30 mouse cellular contexts compared by ENCODE assay signal in the genomic region with DNA sequence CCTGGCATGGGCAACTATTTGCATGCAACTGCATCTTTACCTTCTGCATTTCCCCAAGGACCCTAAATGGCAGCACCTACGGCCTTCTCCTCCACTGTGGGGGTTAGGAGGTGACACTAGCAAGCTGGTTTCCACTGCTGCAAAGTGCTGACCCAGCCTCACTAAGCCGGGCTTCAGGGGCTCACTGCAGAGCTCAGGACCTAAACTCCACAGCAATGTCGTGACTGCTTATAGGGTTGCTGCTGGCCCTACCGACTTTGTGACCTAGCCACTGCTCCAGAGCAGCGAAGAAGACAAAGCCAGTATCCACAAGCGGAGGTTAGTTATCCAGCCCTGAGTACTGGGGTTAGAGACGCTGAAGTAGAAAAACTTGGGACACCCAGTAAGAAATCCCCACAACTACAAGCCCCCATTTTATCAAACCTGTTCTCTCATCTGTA. TPM values are rescaled to one million over a fixed set of nuclear protein-coding genes. Genes with fewer than 3 reads are reported as not detected.
DNase-seq lines count a peak whose midpoint lies in the region; ATAC-seq and TF ChIP-seq lines count a peak whose summit lies in the region.
"Had no signal": no experiment of that assay in that cellular context is flagged by ENCODE, and none has a peak within 500 bp of the region (broad histone marks: within the 10 kb centered on the region; RNA-seq: fewer than 3 reads in every experiment).

No protein-coding gene starts in this region.

- no peaks in the 10 kb centered on the region for H3K36me3 ChIP-seq in forebrain, embryonic 10.5 days (replicated peaks)
- no peaks in the 10 kb centered on the region for H3K36me3 ChIP-seq in forebrain, postnatal 0 days (ENCODE audit: insufficient read depth)
- peaks cover 59% of the 10 kb centered on the region for H3K36me3 ChIP-seq in heart, embryonic 13.5 days
- H3K36me3 ChIP-seq in stomach, embryonic 14.5 days (ENCODE audit: control insufficient read depth, insufficient read depth, low read length): no peaks in the 10 kb centered on the region
- no peaks in the 10 kb centered on the region for H3K36me3 ChIP-seq in stomach, postnatal 0 days (ENCODE audit: control insufficient read depth, insufficient read depth, low read length)
- H3K36me3 ChIP-seq: embryonic facial prominence, embryonic 12.5 days; hindbrain, embryonic 15.5 days; intestine, embryonic 15.5 days; kidney, embryonic 15.5 days had no signal

- no peak overlapping the region for H3K27ac ChIP-seq in forebrain, embryonic 10.5 days
- H3K27ac ChIP-seq in forebrain, postnatal 0 days (ENCODE audit: low read depth, low read length): no peak overlapping the region
- peak overlapping the region; percentile 94 for H3K27ac ChIP-seq in heart, embryonic 13.5 days (replicated peaks)
- no peak overlapping the region for H3K27ac ChIP-seq in stomach, embryonic 14.5 days (ENCODE audit: low read length)
- H3K27ac ChIP-seq in stomach, postnatal 0 days (replicated peaks): no peak overlapping the region
- H3K27ac ChIP-seq: embryonic facial prominence, embryonic 12.5 days; gastrocnemius, adult 2 months; hindbrain, embryonic 15.5 days; intestine, embryonic 15.5 days; kidney, embryonic 15.5 days; left cerebral cortex, adult 2 months had no signal

- peak; percentile 25 for DNase-seq in forebrain, embryonic 10.5 days (ENCODE audit: extremely low spot score, low spot score)
- DNase-seq in forebrain, postnatal 0 days: no peak
- DNase-seq in heart, postnatal 25 days (ENCODE audit: low spot score): no peak
- no peak for DNase-seq in stomach, postnatal 0 days (ENCODE audit: low spot score)
- DNase-seq in T-cell, adult 2 months (ENCODE audit: low spot score): no peak
- DNase-seq in adrenal gland, postnatal 4 days (ENCODE audit: low spot score in 2 of 2): no peak
- DNase-seq: adrenal gland, postnatal 36 days; cerebellum, adult 18-20 months; cerebellum, postnatal 36 days; gastrocnemius, adult 2 months; kidney, postnatal 4 days; layer of hippocampus, adult 9-11 months; left cerebral cortex, postnatal 4 days; lung, adult 18-20 months; lung, postnatal 14 days; thymus, adult 18-20 months; thymus, postnatal 4 days had no signal

- no peak overlapping the region for H3K4me3 ChIP-seq in forebrain, embryonic 10.5 days
- H3K4me3 ChIP-seq in forebrain, postnatal 0 days (ENCODE audit: low read depth, low read length): no peak overlapping the region
- peak overlapping the region; percentile 80 for H3K4me3 ChIP-seq in heart, embryonic 13.5 days
- peak overlapping the region; percentile 28 for H3K4me3 ChIP-seq in stomach, embryonic 14.5 days (ENCODE audit: low read depth, low read length)
- no peak overlapping the region for H3K4me3 ChIP-seq in stomach, postnatal 0 days (ENCODE audit: low read depth, low read length)
- H3K4me3 ChIP-seq: embryonic facial prominence, embryonic 12.5 days; gastrocnemius, adult 2 months; hindbrain, embryonic 15.5 days; intestine, embryonic 15.5 days; kidney, embryonic 15.5 days; left cerebral cortex, adult 2 months had no signal

- H3K27me3 ChIP-seq in forebrain, embryonic 10.5 days (ENCODE audit: poor library complexity, severe bottlenecking): peaks cover 100% of the 10 kb centered on the region
- peaks cover 88% of the 10 kb centered on the region for H3K27me3 ChIP-seq in forebrain, postnatal 0 days (ENCODE audit: insufficient read depth, low read length)
- peaks cover 89% of the 10 kb centered on the region for H3K27me3 ChIP-seq in heart, embryonic 13.5 days (replicated peaks)
- peaks cover 61% of the 10 kb centered on the region for H3K27me3 ChIP-seq in stomach, embryonic 14.5 days (ENCODE audit: control insufficient read depth, insufficient read depth, low read length)
- peaks cover 29% of the 10 kb centered on the region for H3K27me3 ChIP-seq in stomach, postnatal 0 days (ENCODE audit: control insufficient read depth, insufficient read depth, low read length)

- 2% methylated on average over 7 of the region's 7 CpGs for WGBS in forebrain, embryonic 10.5 days
- WGBS in forebrain, postnatal 0 days: 3% methylated on average over 7 of the region's 7 CpGs
- WGBS in heart, embryonic 13.5 days: 16% methylated on average over 7 of the region's 7 CpGs
- 3% methylated on average over 7 of the region's 7 CpGs for WGBS in stomach, embryonic 14.5 days
- 7% methylated on average over 7 of the region's 7 CpGs for WGBS in stomach, postnatal 0 days

- no peak for ATAC-seq in forebrain, postnatal 0 days
- ATAC-seq in heart, embryonic 13.5 days (ENCODE audit: extremely low read depth, insufficient number of reproducible peaks, low FRiP score, low TSS enrichment): no peak
- ATAC-seq in stomach, embryonic 14.5 days (ENCODE audit: insufficient number of reproducible peaks, insufficient read depth, low FRiP score, low read depth): no peak
- no peak for ATAC-seq in stomach, postnatal 0 days (ENCODE audit: low FRiP score, low TSS enrichment)
- ATAC-seq: intestine, embryonic 15.5 days; midbrain, embryonic 16.5 days had no signal

- H3K4me2 ChIP-seq in forebrain, postnatal 0 days (ENCODE audit: low read depth): no peak overlapping the region
- H3K4me2 ChIP-seq in heart, embryonic 13.5 days: peak overlapping the region; percentile 83
- H3K4me2 ChIP-seq in stomach, embryonic 14.5 days (replicated peaks; ENCODE audit: low read depth, low read length): no peak overlapping the region; the same call in 1 of the 2 replicates
- no peak overlapping the region for H3K4me2 ChIP-seq in stomach, postnatal 0 days (replicated peaks; ENCODE audit: low read depth)
- H3K4me2 ChIP-seq: embryonic facial prominence, embryonic 12.5 days; hindbrain, embryonic 15.5 days; kidney, embryonic 15.5 days; liver, embryonic 11.5 days had no signal

- H3K9me3 ChIP-seq in forebrain, embryonic 10.5 days: no peaks in the 10 kb centered on the region
- no peaks in the 10 kb centered on the region for H3K9me3 ChIP-seq in forebrain, postnatal 0 days (ENCODE audit: low read length)
- no peaks in the 10 kb centered on the region for H3K9me3 ChIP-seq in heart, embryonic 13.5 days
- H3K9me3 ChIP-seq in stomach, embryonic 14.5 days (ENCODE audit: control insufficient read depth, low read depth, low read length): no peaks in the 10 kb centered on the region
- no peaks in the 10 kb centered on the region for H3K9me3 ChIP-seq in stomach, postnatal 0 days (ENCODE audit: control insufficient read depth, low read length)
- H3K9me3 ChIP-seq: embryonic facial prominence, embryonic 12.5 days; hindbrain, embryonic 15.5 days; intestine, embryonic 15.5 days; kidney, embryonic 15.5 days had no signal

- intact Hi-C loops in heart, postnatal 25 days (cut with DNase I): no loop called here

- TF ChIP-seq EP300 in stomach, postnatal 0 days (optimal IDR thresholded peaks at IDR 0.05): no peak

- no peak overlapping the region for H3K9ac ChIP-seq in forebrain, postnatal 0 days
- peak overlapping the region; percentile 100 for H3K9ac ChIP-seq in heart, embryonic 13.5 days
- H3K9ac ChIP-seq in stomach, embryonic 14.5 days (replicated peaks; ENCODE audit: low read depth, low read length): no peak overlapping the region
- no peak overlapping the region for H3K9ac ChIP-seq in stomach, postnatal 0 days (ENCODE audit: low read length)
- H3K9ac ChIP-seq: embryonic facial prominence, embryonic 12.5 days; hindbrain, embryonic 15.5 days; intestine, embryonic 15.5 days; kidney, embryonic 15.5 days had no signal

- TF ChIP-seq CTCF in forebrain, postnatal 0 days (IDR thresholded peaks at IDR 0.05; ENCODE audit: low read depth): no peak
- TF ChIP-seq CTCF in stomach, postnatal 0 days (IDR thresholded peaks at IDR 0.05; ENCODE audit: low read depth): no peak

- H3K4me1 ChIP-seq in forebrain, embryonic 10.5 days: peaks cover 22% of the 10 kb centered on the region
- H3K4me1 ChIP-seq in forebrain, postnatal 0 days (ENCODE audit: insufficient read depth): no peaks in the 10 kb centered on the region
- H3K4me1 ChIP-seq in heart, embryonic 13.5 days: peaks cover 21% of the 10 kb centered on the region
- H3K4me1 ChIP-seq in stomach, embryonic 14.5 days (ENCODE audit: control insufficient read depth, insufficient read depth, low read length): no peaks in the 10 kb centered on the region
- no peaks in the 10 kb centered on the region for H3K4me1 ChIP-seq in stomach, postnatal 0 days (replicated peaks; ENCODE audit: control insufficient read depth, insufficient read depth)

RNA-seq across cellular contexts. Expression of gene Nkx2-5, which starts 7.2 kb away (rescaled TPM):
- polyA plus RNA-seq in forebrain, embryonic 10.5 days (2016; fragmentation: Nextera tagmentation; extraction: Ambion mirVana): not detected in 2 replicates
- total RNA-seq in forebrain, postnatal 0 days (2014; rRNA removed): 0.14 TPM in 1 of 2 replicates, not detected in the other
- polyA plus RNA-seq in forebrain, postnatal 0 days (2015; fragmentation: Nextera tagmentation; extraction: Ambion mirVana): not detected in 2 replicates
- 136 and 142 TPM in 2 replicates for polyA plus RNA-seq in heart, embryonic 13.5 days (2015; fragmentation: Nextera tagmentation; extraction: Ambion mirVana)
- total RNA-seq in heart, postnatal 25 days (2021): 10 to 100 TPM; 79.5 to 91.8 TPM
- polyA plus RNA-seq in stomach, embryonic 14.5 days (2014; fragmentation: Nextera tagmentation; extraction: Ambion mirVana): 6.4 and 8.1 TPM in 2 replicates
- polyA plus RNA-seq in stomach, postnatal 0 days (2015; fragmentation: Nextera tagmentation; extraction: Ambion mirVana): 0.17 and 0.91 TPM in 2 replicates
- not detected for total RNA-seq in adrenal gland, postnatal 4 days (2021)
- total RNA-seq: adrenal gland, postnatal 36 days; gastrocnemius, adult 2 months; left cerebral cortex, adult 2 months; left cerebral cortex, postnatal 4 days; megakaryocyte, adult 5-6 weeks had no signal
- polyA plus RNA-seq: CD4-positive, CD25-positive, alpha-beta regulatory T cell, adult 4 months; gonadal fat pad, adult 2 months; intestine, embryonic 15.5 days; kidney, embryonic 15.5 days; midbrain, embryonic 16.5 days; neural tube, embryonic 11.5 days had no signal

RNA-seq across cellular contexts. Expression of gene Bnip1, which starts 56.7 kb away (rescaled TPM):
- polyA plus RNA-seq in forebrain, embryonic 10.5 days (2016; fragmentation: Nextera tagmentation; extraction: Ambion mirVana): 43.9 and 51.5 TPM in 2 replicates
- total RNA-seq in forebrain, postnatal 0 days (2014; rRNA removed): 57.5 and 60.0 TPM in 2 replicates
- 39.4 and 52.0 TPM in 2 replicates for polyA plus RNA-seq in forebrain, postnatal 0 days (2015; fragmentation: Nextera tagmentation; extraction: Ambion mirVana)
- polyA plus RNA-seq in heart, embryonic 13.5 days (2015; fragmentation: Nextera tagmentation; extraction: Ambion mirVana): 56.6 and 60.5 TPM in 2 replicates
- 10 to 100 TPM; 26.3 to 28.3 TPM for total RNA-seq in heart, postnatal 25 days (2021)
- 49.8 and 53.6 TPM in 2 replicates for polyA plus RNA-seq in stomach, embryonic 14.5 days (2014; fragmentation: Nextera tagmentation; extraction: Ambion mirVana)
- 33.3 and 33.9 TPM in 2 replicates for polyA plus RNA-seq in stomach, postnatal 0 days (2015; fragmentation: Nextera tagmentation; extraction: Ambion mirVana)
- 10 to 100 TPM; 37.8 to 38.3 TPM for total RNA-seq in adrenal gland, postnatal 4 days (2021)

Comparison
In these comparisons a context has a peak if more than half of its experiments do, and no peak if none do; other contexts are left out.
1. H3K4me3 ChIP-seq: peak in heart, embryonic 13.5 days (single experiment) and stomach, embryonic 14.5 days (single experiment); none in forebrain, embryonic 10.5 days (single experiment), forebrain, postnatal 0 days (single experiment) and stomach, postnatal 0 days (single experiment).
2. RNA of gene Nkx2-5, which starts 7.2 kb away (polyA plus RNA-seq): 136 to 142 TPM in heart, embryonic 13.5 days; 6.4 to 8.1 TPM in stomach, embryonic 14.5 days, 0.17 to 0.91 TPM in stomach, postnatal 0 days, not detected in forebrain, postnatal 0 days and not detected in forebrain, embryonic 10.5 days; every median in the first group is over 10 times any median in the second.